Comparison of ENCODE assay signal across 13 mouse cellular contexts in genomic region chr15:100776424-100776823, GRCm38 (mm10). TPM values are rescaled to one million over a fixed set of nuclear protein-coding genes. Genes with fewer than 3 reads are reported as not detected.
DNase-seq lines count a peak whose midpoint lies in the region; ATAC-seq lines count a peak whose summit lies in the region.
"Had no signal": no experiment of that assay in that cellular context is flagged by ENCODE, and none has a peak within 500 bp of the region (broad histone marks: within the 10 kb centered on the region; RNA-seq: fewer than 3 reads in every experiment).

No protein-coding gene starts in this region.

- H3K4me2 ChIP-seq in heart, embryonic 11.5 days: no peak overlapping the region
- H3K4me2 ChIP-seq: hindbrain, embryonic 15.5 days had no signal

- peaks cover 48% of the 10 kb centered on the region for H3K27me3 ChIP-seq in heart, embryonic 11.5 days (ENCODE audit: control insufficient read depth, insufficient read depth, low read length)
- H3K27me3 ChIP-seq in forebrain, embryonic 10.5 days (ENCODE audit: poor library complexity, severe bottlenecking): 0 out of 2 replicates have a peak, but pooled peaks cover 17% of the 10 kb centered on the region
- H3K27me3 ChIP-seq: hindbrain, embryonic 15.5 days had no signal

- no peak for ATAC-seq in heart, embryonic 11.5 days (replicated peaks; ENCODE audit: insufficient number of reproducible peaks, low FRiP score, low TSS enrichment)
- ATAC-seq: activated CD4-positive, CD25-positive, alpha-beta regulatory T cell, adult 4 months had no signal

- no peak overlapping the region for H3K4me3 ChIP-seq in heart, embryonic 11.5 days (ENCODE audit: low read depth, low read length)
- H3K4me3 ChIP-seq in forebrain, embryonic 10.5 days: no peak overlapping the region
- H3K4me3 ChIP-seq: hindbrain, embryonic 15.5 days had no signal

- H3K36me3 ChIP-seq in heart, embryonic 11.5 days (ENCODE audit: control insufficient read depth, insufficient read depth, low read length): no peaks in the 10 kb centered on the region
- no peaks in the 10 kb centered on the region for H3K36me3 ChIP-seq in forebrain, embryonic 10.5 days (replicated peaks)
- H3K36me3 ChIP-seq: hindbrain, embryonic 15.5 days had no signal

- no peak overlapping the region for H3K9ac ChIP-seq in heart, embryonic 11.5 days (ENCODE audit: low read depth, low read length)
- H3K9ac ChIP-seq: hindbrain, embryonic 15.5 days; liver, embryonic 14.5 days had no signal

- WGBS in heart, embryonic 11.5 days (ENCODE audit: insufficient replicate concordance): 93% methylated on average over 3 of the region's 3 CpGs
- 94% methylated on average over 3 of the region's 3 CpGs for WGBS in forebrain, embryonic 10.5 days

- H3K27ac ChIP-seq in heart, embryonic 11.5 days (ENCODE audit: low read depth, low read length): no peak overlapping the region
- H3K27ac ChIP-seq in forebrain, embryonic 10.5 days: no peak overlapping the region
- H3K27ac ChIP-seq: liver, embryonic 14.5 days had no signal

- peak; percentile 50 for DNase-seq in lung, postnatal 10 days
- DNase-seq in lung, postnatal 25 days (ENCODE audit: low spot score): no peak
- DNase-seq in Muller cell, postnatal 12 days (ENCODE audit: inconsistent ontology term): peak; percentile 50
- DNase-seq in adrenal gland, postnatal 25 days: peak; percentile 49
- DNase-seq in ovary, postnatal 14 days (ENCODE audit: low spot score): peak; percentile 38
- no peak for DNase-seq in forebrain, embryonic 10.5 days (ENCODE audit: extremely low spot score, low spot score)
- DNase-seq: cerebellum, postnatal 36 days; heart, adult 11 months; layer of hippocampus, adult 9-11 months had no signal

- H3K9me3 ChIP-seq in heart, embryonic 11.5 days (replicated peaks; ENCODE audit: control insufficient read depth, low read length): no peaks in the 10 kb centered on the region
- no peaks in the 10 kb centered on the region for H3K9me3 ChIP-seq in forebrain, embryonic 10.5 days
- H3K9me3 ChIP-seq: hindbrain, embryonic 15.5 days had no signal

- H3K4me1 ChIP-seq in heart, embryonic 11.5 days (ENCODE audit: control insufficient read depth, insufficient read depth, low read length): 0 out of 2 replicates have a peak, but pooled peaks cover 8% of the 10 kb centered on the region
- peaks cover 44% of the 10 kb centered on the region for H3K4me1 ChIP-seq in forebrain, embryonic 10.5 days

RNA-seq across cellular contexts. Expression of gene Slc4a8, which starts 14.9 kb away (rescaled TPM):
- 4.9 and 6.3 TPM in 2 replicates for total RNA-seq in adrenal gland, postnatal 25 days (2021)
- polyA plus RNA-seq in heart, embryonic 11.5 days (2014; fragmentation: Nextera tagmentation; extraction: Ambion mirVana): 1.9 and 2.0 TPM in 2 replicates
- 10.1 and 10.8 TPM in 2 replicates for polyA plus RNA-seq in forebrain, embryonic 10.5 days (2016; fragmentation: Nextera tagmentation; extraction: Ambion mirVana)

RNA-seq across cellular contexts. Expression of gene Galnt6, which starts 47.2 kb away (rescaled TPM):
- 3.8 and 6.3 TPM in 2 replicates for total RNA-seq in adrenal gland, postnatal 25 days (2021)
- polyA plus RNA-seq in heart, embryonic 11.5 days (2014; fragmentation: Nextera tagmentation; extraction: Ambion mirVana): 0.11 and 0.17 TPM in 2 replicates
- not detected in 2 replicates for polyA plus RNA-seq in forebrain, embryonic 10.5 days (2016; fragmentation: Nextera tagmentation; extraction: Ambion mirVana)

Comparison
In these comparisons a context has a peak if more than half of its experiments do, and no peak if none do; other contexts are left out.
1. DNase-seq: peak in lung, postnatal 10 days (single experiment), Muller cell, postnatal 12 days (single experiment), adrenal gland, postnatal 25 days (single experiment) and ovary, postnatal 14 days (single experiment); none in lung, postnatal 25 days (single experiment) and forebrain, embryonic 10.5 days (single experiment).